Mouse (Mus musculus) olfactory bulb, adult 2 months (tissue): ENCODE results near the gene Rab3ip. TPM values are rescaled to one million over a fixed set of nuclear protein-coding genes. Genes with fewer than 3 reads are reported as not detected.

Experiments
- H3K27ac ChIP-seq: fragments of 200-500 bp; 2 replicates; pipeline ENCODE4 v1.5.1; 2012; ENCODE audit warnings: low read depth, low read length; ENCODE audit not compliant: insufficient read depth
- H3K4me1 ChIP-seq: fragments of 200-500 bp; 2 replicates; pipeline ENCODE4 v1.6.1; 2012; ENCODE audit warnings: low read length; ENCODE audit not compliant: control insufficient read depth, insufficient read depth
- H3K4me3 ChIP-seq: fragments of 200-500 bp; 2 replicates; pipeline ENCODE4 v1.5.1; 2012; ENCODE audit warnings: mild to moderate bottlenecking, low read depth, low read length, moderate library complexity; ENCODE audit not compliant: insufficient read depth
- CTCF ChIP-seq: fragments of 200-500 bp; IDR thresholded peaks from 2 replicates; pipeline ENCODE4 v1.5.1; 2012; ENCODE audit warnings: low read depth, mild to moderate bottlenecking, low read length, moderate library complexity; ENCODE audit not compliant: insufficient read depth
- POLR2A ChIP-seq: fragments of 200-500 bp; IDR thresholded peaks from 2 replicates; pipeline ENCODE4 v1.6.1; 2012; ENCODE audit warnings: mild to moderate bottlenecking, low read depth, low read length, moderate library complexity; ENCODE audit not compliant: insufficient read depth
- WGBS: fragments of 180-500 bp; shearing (Covaris S2); methylation state at CpG from one replicate; pipeline ENCODE4 v1.1.7; 2018; 5-methylcytosine and 5-hydroxymethylcytosine counted together
- polyA plus RNA-seq: library from polyadenylated mRNA; stranded (reverse); fragments of >200 nt; gene quantifications from 2 replicates; pipeline ENCODE4 v1.2.4, GENCODE M21; 2012; ENCODE audit warnings: low replicate concordance; ENCODE audit not compliant: missing spikeins, insufficient read depth, insufficient read length

The Rab3ip gene
- polyA plus RNA-seq, 1 experiment = not detected

DNA sequence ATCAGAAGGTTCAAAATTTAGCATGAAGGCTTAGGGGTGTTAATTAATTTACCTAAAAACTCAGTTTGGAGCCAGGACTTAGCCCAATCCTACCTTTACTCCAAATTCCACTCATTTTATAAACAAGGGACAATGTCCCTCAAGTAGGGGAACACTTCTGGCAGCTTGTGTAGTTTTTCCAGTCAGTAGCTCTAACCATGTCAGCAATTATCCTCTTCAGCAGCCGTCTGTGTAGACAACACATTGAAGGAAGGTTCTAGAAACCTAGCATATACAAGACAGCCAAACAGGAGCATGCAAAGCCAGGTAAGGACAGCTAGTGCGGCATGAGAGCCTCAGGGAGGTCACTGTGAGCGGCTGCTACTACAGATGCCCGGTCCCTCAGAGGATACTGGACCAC, 14.0 kb upstream of the Rab3ip start:
- Histone ChIP-seq H3K4me3 (no peak overlapping the region), H3K27ac (no peak overlapping the region), H3K4me1 (no peaks in the 10 kb centered on the region)
- 90% methylated on average over 4 of the region's 4 CpGs for WGBS
- TF ChIP-seq POLR2A = no peak
- no peak for TF ChIP-seq CTCF

DNA sequence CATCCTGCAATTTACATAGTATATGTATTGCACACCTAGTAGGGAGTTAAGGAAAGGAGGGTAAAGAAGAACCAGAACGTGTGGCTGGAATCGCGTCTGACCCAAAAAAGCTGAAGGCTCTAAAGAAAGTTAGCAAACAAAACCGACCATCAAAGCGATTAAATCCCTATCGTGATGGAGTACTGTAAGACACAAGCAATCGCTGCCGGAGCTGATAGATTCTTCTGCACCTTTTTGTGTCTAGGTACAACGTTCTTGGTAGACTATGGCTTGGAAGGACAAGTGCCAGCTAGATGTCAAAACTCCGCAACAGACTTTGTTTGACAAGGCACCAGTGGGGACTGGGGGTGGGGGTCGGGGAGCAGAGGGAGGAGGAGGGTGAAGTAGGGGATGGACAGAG, 13.5 kb upstream of the Rab3ip start:
- H3K4me3 ChIP-seq = no peak overlapping the region
- TF ChIP-seq CTCF (no peak), POLR2A (no peak)
- H3K4me1 ChIP-seq = no peaks in the 10 kb centered on the region
- no peak overlapping the region for H3K27ac ChIP-seq
- WGBS = 79% methylated on average over 11 of the region's 11 CpGs

DNA sequence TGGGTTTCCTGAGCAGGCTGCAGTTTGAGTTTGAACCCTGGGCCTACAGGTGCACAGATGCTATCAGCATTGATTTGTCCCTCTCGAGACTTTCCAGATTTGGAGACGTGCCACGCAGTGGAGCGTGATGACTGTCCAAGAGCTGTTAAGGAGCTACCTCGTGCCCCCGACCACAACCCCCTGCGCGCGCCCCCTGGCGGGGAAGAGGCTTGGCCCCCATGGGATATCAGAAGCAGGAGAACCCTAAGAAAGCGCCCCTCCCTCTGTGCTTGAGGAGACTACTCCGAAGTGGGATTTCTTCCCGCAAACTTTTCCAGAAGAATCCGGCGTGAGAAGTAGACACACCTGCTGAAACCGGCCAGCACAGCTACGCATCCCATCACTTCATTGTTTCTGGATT, 12.2 kb upstream of the Rab3ip start:
- WGBS = 61% methylated on average over 17 of the region's 17 CpGs

DNA sequence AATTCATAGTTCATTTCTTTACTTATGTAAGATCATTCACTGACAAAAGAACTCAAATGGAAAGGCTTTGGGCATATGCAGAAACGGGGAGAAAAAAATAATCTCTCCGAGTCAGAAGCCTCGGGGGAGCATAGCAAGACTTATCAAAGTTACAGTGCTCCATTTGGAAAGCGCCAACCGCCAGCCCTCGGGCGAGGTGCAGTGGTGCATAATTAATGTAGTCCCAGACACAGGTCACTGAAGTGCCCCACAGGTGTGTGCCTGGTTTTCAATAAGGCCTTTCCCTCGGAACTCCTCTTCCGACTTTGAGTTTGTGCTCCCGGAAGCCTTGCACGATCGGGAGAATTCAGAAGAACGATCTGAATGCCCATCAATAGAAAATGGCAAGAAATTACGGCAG, 11.6 kb upstream of the Rab3ip start:
- Histone ChIP-seq H3K27ac (no peak overlapping the region), H3K4me3 (no peak overlapping the region), H3K4me1 (no peaks in the 10 kb centered on the region)
- TF ChIP-seq CTCF (no peak), POLR2A (no peak)
- 89% methylated on average over 14 of the region's 14 CpGs for WGBS

More for the DNA sequence above, 12.2 kb upstream of the Rab3ip start:
- Histone ChIP-seq H3K4me3 (no peak overlapping the region), H3K27ac (no peak overlapping the region), H3K4me1 (no peaks in the 10 kb centered on the region)
- no peak for TF ChIP-seq POLR2A
- no peak for TF ChIP-seq CTCF

DNA sequence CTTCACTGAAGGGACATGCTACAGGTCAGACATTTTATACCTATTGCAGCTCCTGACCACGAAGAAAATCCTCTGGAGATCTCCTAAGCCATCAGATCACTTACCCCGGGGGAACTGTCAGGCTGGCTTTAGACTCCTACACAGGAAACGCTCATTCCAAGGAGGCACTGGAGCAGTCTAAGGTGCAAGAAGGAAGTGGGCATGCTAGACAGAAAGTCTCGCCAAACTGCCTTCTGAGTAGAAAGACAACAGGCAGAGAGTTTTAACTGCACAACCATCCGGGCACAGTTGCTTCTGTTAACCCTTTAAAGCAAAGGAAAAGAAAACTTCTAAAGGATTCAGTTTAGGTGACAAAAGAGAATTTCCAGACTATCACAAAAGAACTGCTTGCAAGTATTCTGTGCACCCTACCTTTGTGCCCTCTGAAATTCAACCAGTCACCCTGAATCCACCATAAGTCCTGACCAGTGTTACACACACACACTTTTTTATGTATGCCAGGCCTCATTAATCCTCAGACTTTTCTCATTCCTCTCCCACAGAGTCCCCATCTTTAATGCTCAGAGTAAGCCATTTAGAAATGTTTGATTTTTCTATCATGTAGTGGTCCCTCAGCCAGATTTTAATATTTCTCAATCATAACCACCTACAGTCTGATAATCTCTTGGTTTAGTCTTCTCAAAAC, 7.4 kb upstream of the Rab3ip start:
- Histone ChIP-seq H3K4me1 (no peaks in the 10 kb centered on the region), H3K4me3 (no peak overlapping the region), H3K27ac (no peak overlapping the region)
- 49% methylated on average over 5 of the region's 5 CpGs for WGBS
- TF ChIP-seq CTCF (no peak), POLR2A (no peak)

DNA sequence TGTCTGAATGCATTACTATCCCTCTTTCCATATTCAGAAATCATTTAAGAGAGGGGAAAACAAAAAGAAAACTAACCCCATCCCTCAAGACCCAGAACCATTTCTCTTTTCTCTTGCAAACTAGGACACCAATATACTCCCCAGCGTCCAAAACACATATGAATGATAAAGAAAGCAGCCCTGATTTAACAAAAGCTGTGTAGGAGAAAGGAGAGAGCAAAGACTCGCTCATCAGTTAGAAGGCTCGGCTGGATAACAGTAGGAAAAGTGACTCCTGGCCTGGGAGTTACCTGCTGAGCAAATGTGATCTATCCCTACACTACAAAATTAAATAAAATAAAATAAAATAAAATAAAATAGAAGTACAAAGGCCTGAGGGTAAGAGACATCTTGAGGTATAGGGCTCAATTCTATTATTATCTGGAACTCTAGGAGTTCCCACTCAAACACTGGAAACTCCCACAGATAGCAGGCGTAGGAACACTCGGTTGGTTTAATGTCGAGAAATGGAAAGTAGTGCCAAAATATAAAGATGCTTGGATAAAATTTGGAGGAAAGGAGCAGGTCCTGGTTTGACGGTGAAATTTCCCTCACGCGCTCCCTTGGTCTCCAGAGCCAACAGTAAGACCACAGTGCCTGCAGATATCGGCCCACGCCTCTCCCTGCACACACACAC, 6.1 kb upstream of the Rab3ip start:
- no peak overlapping the region for H3K4me3 ChIP-seq
- no peak for TF ChIP-seq POLR2A
- no peak for TF ChIP-seq CTCF
- WGBS = 88% methylated on average over 11 of the region's 11 CpGs
- H3K27ac ChIP-seq = no peak overlapping the region
- H3K4me1 ChIP-seq = no peaks in the 10 kb centered on the region

DNA sequence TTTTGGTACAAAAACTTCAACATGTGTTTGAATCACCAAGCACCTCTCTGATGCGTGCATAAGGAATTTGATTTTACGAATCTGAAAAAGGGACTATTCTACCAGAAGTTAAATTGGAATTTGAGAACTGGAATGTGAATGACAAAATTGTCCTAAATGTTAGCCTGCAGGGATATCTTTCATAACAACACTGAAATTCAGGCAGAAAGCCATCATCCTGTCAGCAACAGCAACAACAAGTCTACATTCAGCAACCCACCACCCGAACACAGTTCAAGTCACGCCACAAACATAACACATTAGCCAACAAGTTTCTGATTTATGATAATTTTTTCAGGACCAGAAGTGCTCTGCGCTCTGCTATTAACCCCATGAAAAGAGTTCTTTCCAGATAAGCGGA, 4.6 kb upstream of the Rab3ip start:
- WGBS = 98% methylated on average over 6 of the region's 6 CpGs
- H3K4me3 ChIP-seq = no peak overlapping the region
- no peak for TF ChIP-seq CTCF
- H3K27ac ChIP-seq = no peak overlapping the region
- no peaks in the 10 kb centered on the region for H3K4me1 ChIP-seq

DNA sequence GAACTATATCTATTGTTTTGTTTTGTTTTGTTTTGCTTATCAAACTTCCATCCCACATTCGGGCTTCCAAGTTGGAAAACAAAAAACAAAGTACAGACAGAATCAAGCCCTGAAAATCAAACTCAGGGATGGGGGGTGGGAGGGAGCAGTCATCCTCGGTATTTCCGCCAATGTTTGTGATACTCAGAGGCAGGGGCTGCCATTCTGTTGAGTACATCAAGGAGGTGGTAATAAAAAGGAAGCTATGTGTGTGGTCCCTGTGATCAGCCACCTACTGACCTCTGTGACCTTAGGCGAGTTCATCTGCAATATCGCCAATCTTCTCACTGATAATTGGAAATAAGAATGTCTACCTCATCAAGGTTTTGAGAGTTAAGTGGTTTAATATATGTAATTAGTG, 317 bp upstream of the Rab3ip start:
- TF ChIP-seq POLR2A (no peak), CTCF (no peak)
- peaks cover 9% of the 10 kb centered on the region; the same call in 1 of the 2 replicates for H3K4me1 ChIP-seq
- no peak overlapping the region for H3K4me3 ChIP-seq
- WGBS = 34% methylated on average over 5 of the region's 5 CpGs
- H3K27ac ChIP-seq = no peak overlapping the region

DNA sequence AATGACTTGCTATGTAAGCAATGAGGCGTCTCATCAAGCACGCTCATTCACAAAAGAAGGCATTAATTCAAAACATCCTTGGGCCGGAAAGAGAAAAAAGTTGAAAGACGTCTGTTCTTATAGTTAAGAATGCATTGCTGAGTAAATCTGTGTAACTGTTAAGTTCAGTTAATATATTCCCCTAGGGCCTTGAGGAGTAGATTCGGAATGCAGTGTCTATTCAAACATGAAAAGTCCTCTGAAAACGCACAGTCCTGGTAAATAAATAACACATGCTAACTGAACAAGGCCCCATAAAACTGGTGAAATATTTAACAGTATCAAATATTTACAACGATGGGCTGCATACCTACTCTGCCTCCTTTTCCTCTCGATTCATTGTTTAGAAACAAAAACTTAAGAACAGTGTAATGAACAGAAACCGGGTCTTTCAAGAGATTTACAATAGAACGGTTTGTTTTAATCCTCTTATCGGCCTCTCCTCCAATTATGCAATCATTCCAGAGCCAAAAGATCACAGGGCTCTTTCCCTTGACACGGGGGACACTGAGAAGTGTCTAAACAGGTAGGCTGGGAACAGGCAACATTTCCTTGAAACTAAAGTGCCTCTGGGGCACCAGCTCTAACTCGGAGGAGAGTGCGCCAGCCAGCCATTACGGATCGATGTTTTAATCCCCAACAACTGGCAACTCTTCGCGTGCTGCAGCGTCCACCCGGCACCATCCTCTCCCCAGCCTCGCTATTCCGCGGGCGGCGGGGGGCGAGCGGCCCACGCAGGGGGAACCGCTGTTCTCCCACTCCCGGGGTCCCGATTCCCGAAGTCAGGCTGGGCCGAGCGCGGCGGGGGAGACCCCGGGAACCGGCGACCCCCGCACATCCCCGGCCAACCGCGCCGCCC, 1.2 kb downstream of the Rab3ip start:
- Histone ChIP-seq H3K4me3 (peak overlapping the region; percentile 97), H3K4me1 (peaks cover 9% of the 10 kb centered on the region; the same call in 1 of the 2 replicates), H3K27ac (no peak overlapping the region)
- no peak for TF ChIP-seq POLR2A
- no peak for TF ChIP-seq CTCF
- WGBS = 4% methylated on average over 44 of the region's 44 CpGs
